Mouse (Mus musculus) C2C12 (cell line): Measurements from ENCODE around the gene Sh2d3c. TPM values are rescaled to one million over a fixed set of nuclear protein-coding genes. Genes with fewer than 3 reads are reported as not detected.

Experiments used
- H3K27me3 ChIP-seq: one replicate; pipeline ENCODE4 v1.6.1; 2011; ENCODE audit not compliant: control insufficient read depth, insufficient read depth, insufficient read length
- H3K36me3 ChIP-seq: one replicate; pipeline ENCODE4 v1.6.1; 2011; ENCODE audit not compliant: control insufficient read depth, insufficient read depth
- H3K4me3 ChIP-seq: one replicate; pipeline ENCODE4 v1.5.1; 2011; ENCODE audit warnings: mild to moderate bottlenecking, control low read depth; ENCODE audit not compliant: poor library complexity, insufficient read depth, severe bottlenecking
- H3K79me2 ChIP-seq: one replicate; pipeline ENCODE4 v1.6.1; 2011; ENCODE audit not compliant: control insufficient read depth, insufficient read depth
- H3K79me3 ChIP-seq: one replicate; pipeline ENCODE4 v1.6.1; 2011; ENCODE audit warnings: low read depth, control low read depth
- H3ac ChIP-seq: one replicate; pipeline ENCODE3; 2011; ENCODE audit warnings: low read depth; ENCODE audit not compliant: control insufficient read depth, insufficient read length
- CEBPB ChIP-seq: IDR thresholded peaks from one replicate; pipeline ENCODE4 v1.6.1; 2011; ENCODE audit warnings: low read depth, mild to moderate bottlenecking, control low read depth, moderate library complexity
- CTCF ChIP-seq: IDR thresholded peaks from one replicate; pipeline ENCODE4 v1.5.1; 2011; ENCODE audit not compliant: control insufficient read depth, insufficient read depth, insufficient read length
- FOSL1 ChIP-seq: IDR thresholded peaks from one replicate; pipeline ENCODE4 v1.8.0; 2011; ENCODE audit warnings: mild to moderate bottlenecking, low read length; ENCODE audit not compliant: poor library complexity, insufficient read depth, severe bottlenecking
- MAX ChIP-seq: IDR thresholded peaks from one replicate; pipeline ENCODE4 v1.6.1; 2011; ENCODE audit warnings: mild to moderate bottlenecking, control low read depth
- MYOD1 ChIP-seq: IDR thresholded peaks from one replicate; pipeline ENCODE4 v1.6.1; 2011; ENCODE audit warnings: low read depth; ENCODE audit not compliant: control insufficient read depth, insufficient read length
- MYOG ChIP-seq: IDR thresholded peaks from one replicate; pipeline ENCODE4 v1.6.1; 2011; ENCODE audit not compliant: control insufficient read depth, insufficient read length; ENCODE audit errors: extremely low read depth
- USF1 ChIP-seq: IDR thresholded peaks from one replicate; pipeline ENCODE4 v1.6.1; 2011; ENCODE audit warnings: low read depth, mild to moderate bottlenecking, control low read depth, moderate library complexity
- polyA plus RNA-seq: library from polyadenylated mRNA; unstranded; fragments of >200 nt; fragmentation: generic; extraction: Trizol; gene quantifications from one replicate; pipeline ENCODE4 v1.2.1, GENCODE M21; 2012; ENCODE audit warnings: missing spikeins

Sh2d3c gene
- polyA plus RNA-seq, 1 experiment: 0.50 TPM

GRCm38 (mm10) chr2:32769327-32770085 is 48.7 kb downstream of the Sh2d3c start:
- no peaks in the 10 kb centered on the region for H3K79me3 ChIP-seq
- no peaks in the 10 kb centered on the region for H3K79me2 ChIP-seq
- TF ChIP-seq FOSL1 (no peak), USF1 (no peak), MAX (no peak), CTCF (no peak), MYOG (no peak), CEBPB (no peak), MYOD1 (no peak)
- H3ac ChIP-seq: no peak overlapping the region
- H3K4me3 ChIP-seq: no peak overlapping the region
- H3K36me3 ChIP-seq: no peaks in the 10 kb centered on the region
- no peaks in the 10 kb centered on the region for H3K27me3 ChIP-seq

DNA sequence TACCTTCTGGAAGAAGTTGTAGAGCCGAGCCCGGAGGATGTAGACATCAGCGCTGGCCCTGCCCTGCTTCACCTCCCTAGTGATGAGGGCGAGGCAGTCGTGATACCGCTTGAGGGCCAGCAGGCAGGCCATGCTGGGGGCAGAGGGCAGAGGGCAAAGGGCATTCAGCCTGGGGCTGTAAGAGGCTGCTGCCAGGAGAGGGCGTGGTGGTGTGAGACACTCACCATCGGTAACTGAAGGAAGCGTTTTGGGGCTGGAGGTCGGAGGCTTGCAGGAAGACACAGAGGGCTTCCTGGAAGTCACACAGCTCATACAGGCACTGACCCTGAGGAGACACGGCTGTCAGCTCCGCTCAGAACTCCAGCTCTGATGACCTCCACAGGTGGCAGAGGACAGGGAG is 51.0 kb downstream of the Sh2d3c start:
- Histone ChIP-seq H3ac (no peak overlapping the region), H3K79me2 (peaks cover 13% of the 10 kb centered on the region), H3K27me3 (no peaks in the 10 kb centered on the region), H3K79me3 (peaks cover 11% of the 10 kb centered on the region), H3K36me3 (peaks cover 3% of the 10 kb centered on the region), H3K4me3 (no peak overlapping the region)
- no peak for TF ChIP-seq MYOG
- TF ChIP-seq MYOD1: no peak

- H3K36me3 ChIP-seq: peaks cover 11% of the 10 kb centered on the region
- H3K27me3 ChIP-seq: no peaks in the 10 kb centered on the region
- no peak for TF ChIP-seq FOSL1
- no peak for TF ChIP-seq MYOG
- no peak for TF ChIP-seq USF1
- no peak for TF ChIP-seq MYOD1
- no peak for TF ChIP-seq CEBPB
- TF ChIP-seq CTCF: no peak
- no peak for TF ChIP-seq MAX
- H3ac ChIP-seq: no peak overlapping the region
- peaks cover 22% of the 10 kb centered on the region for H3K79me2 ChIP-seq
- no peak overlapping the region for H3K4me3 ChIP-seq
- peaks cover 13% of the 10 kb centered on the region for H3K79me3 ChIP-seq
Observed at GRCm38 (mm10) chr2:32772626-32773279, 51.9 kb downstream of the Sh2d3c start.

- TF ChIP-seq MYOD1: no peak
- TF ChIP-seq MAX: peak; percentile 61
- H3K79me3 ChIP-seq: peaks cover 13% of the 10 kb centered on the region
- H3ac ChIP-seq: peak within 1 kb of the TSS; percentile 92
- H3K79me2 ChIP-seq: peaks cover 27% of the 10 kb centered on the region
- no peaks in the 10 kb centered on the region for H3K27me3 ChIP-seq
- peaks cover 24% of the 10 kb centered on the region for H3K36me3 ChIP-seq
- H3K4me3 ChIP-seq: peak within 1 kb of the TSS; percentile 75
Observed at GRCm38 (mm10) chr2:32775359-32776074, 54.7 kb downstream of the Sh2d3c start, which contains the start of the genes Ttc16 and Ptrh1. TSS of gene Ttc16 (minus strand) at chr2:32775633. TSS of gene Ptrh1 (plus strand) at chr2:32775786.

- Histone ChIP-seq H3ac (peak overlapping the region; percentile 92), H3K79me2 (peaks cover 27% of the 10 kb centered on the region), H3K79me3 (peaks cover 13% of the 10 kb centered on the region), H3K27me3 (no peaks in the 10 kb centered on the region), H3K36me3 (peaks cover 24% of the 10 kb centered on the region), H3K4me3 (peak overlapping the region; percentile 75)
- TF ChIP-seq CTCF (no peak), MYOD1 (no peak), USF1 (peak; percentile 32), MYOG (no peak)
Observed at GRCm38 (mm10) chr2:32776192-32776591, 55.3 kb downstream of the Sh2d3c start.

DNA sequence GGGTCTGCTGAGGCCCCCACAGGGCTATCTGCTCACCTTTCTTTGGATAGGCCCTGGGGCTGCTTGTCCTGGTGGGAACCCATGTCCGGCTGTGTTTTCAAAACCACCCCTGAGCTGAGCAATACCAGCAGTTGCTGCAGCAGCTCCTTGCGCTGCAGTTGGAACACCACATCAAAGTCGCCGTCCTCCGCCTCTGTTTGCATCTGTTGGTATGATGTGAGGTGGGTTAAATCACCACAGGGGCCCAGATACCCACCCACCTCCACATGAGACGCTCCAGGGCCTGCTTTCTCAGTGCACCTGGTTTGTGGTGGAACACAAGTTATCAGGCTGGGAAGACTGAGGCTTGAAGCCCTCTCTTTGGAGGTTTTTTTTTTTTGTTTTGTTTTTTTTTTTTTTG is 57.2 kb downstream of the Sh2d3c start:
- TF ChIP-seq CTCF: no peak
- no peak for TF ChIP-seq CEBPB
- TF ChIP-seq USF1: no peak
- TF ChIP-seq MYOD1: no peak
- no peak for TF ChIP-seq FOSL1
- no peak for TF ChIP-seq MYOG
- no peak for TF ChIP-seq MAX
- peaks cover 27% of the 10 kb centered on the region for H3K79me2 ChIP-seq
- H3K27me3 ChIP-seq: no peaks in the 10 kb centered on the region
- H3ac ChIP-seq: no peak overlapping the region
- no peak overlapping the region for H3K4me3 ChIP-seq
- H3K36me3 ChIP-seq: peaks cover 24% of the 10 kb centered on the region
- H3K79me3 ChIP-seq: peaks cover 13% of the 10 kb centered on the region
